Mouse (Mus musculus) heart, adult 11 months (tissue): Measurements from ENCODE around the gene Zswim7.
"Not testable (repeated sequence)": the region's sequence is repeated elsewhere in the genome, so short reads cannot be mapped to it uniquely, and the experiment has no call there.

Experiments used
- DNase-seq: peaks from one replicate; pipeline ENCODE4 v3.0.0; 2022

The Zswim7 gene

DNA sequence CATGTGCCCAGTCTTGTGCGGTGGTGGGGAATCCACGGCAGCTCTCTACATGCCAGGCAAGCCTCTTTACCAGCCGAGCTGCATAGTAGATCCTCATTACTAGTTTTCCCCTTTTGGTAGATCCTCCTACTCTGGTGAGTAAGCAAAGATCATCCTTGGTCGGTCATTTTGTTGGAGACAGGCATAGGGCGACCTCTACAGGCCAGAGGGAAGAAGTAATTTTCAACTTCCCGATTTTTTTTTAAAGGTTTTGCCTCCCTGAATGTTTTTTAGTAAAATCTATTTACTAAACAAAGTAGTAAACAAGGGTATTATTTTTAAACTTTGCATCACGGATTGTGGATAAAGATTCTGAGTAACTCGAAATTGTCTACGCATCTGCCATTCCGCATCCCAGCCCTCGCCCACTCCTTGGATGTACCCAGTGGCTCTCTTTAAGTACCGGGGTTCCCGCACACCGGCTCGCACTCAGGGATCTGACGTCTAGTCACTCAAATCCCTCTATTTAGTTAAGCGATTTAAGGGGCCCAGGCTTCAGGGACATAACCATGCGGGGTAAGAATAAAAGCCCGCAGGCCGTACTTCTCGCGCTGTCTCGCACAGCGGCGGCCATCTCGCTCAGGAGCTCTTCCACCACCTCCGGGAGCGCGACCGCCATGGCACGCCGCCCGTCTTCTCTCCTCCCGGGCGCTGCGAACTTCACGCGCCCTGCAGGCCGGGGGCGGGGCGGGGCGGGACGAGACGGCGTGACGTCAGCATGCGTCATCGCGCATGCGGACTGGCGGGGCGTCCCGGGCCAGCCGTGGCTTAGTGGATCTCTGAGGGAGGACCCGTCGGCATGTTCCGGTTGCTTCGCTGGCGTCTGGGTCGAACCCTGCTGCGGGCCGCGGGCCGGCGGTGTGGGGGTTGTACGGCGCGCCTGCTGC, at the start of gene Zswim7, which contains the start of gene Ttc19:
Gene Zswim7 (minus strand): TSS at position 701 of the 926 bp plus-strand sequence.
Gene Ttc19 (plus strand): TSS at position 799 of the 926 bp plus-strand sequence.
- peak; percentile 99 for DNase-seq

DNA sequence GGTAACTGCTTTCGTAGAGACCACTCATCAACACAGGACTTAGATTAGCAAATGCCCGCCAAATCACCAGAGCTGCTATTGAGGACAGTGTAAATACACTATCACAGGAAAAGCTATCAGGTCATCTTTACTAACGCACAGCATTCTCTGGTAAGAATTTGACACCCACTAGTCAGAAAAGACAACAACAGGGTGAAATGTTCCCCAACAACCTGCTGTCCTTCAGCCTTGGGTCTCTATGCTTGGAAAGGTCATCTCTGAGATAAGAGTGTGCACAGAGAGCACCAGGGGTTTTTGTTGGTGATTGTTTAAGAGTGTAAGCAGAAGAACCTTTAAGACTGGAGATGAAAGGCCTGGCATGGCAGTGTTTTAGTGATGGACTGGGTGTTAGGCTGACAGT, 42.5 kb upstream of the Zswim7 start:
- peak; percentile 60 for DNase-seq

DNA sequence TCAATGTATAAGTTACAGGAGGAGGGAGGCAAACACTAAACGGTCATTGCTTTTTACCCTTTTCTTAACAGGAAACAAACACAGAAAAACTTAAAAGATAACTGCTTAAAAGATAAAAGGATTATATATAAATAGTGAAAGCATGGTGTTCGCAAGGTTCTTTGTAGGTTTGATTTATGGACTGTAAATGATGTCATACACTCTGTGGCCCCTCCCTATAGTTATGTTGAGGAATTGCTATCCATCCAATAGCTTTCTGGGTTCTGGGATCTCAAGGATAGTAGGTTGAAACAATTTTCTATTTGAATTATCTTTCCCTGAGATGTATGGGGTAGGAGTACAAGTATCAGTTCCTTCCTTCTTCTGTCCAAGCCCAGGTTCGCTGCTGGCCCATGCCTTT, 38.9 kb upstream of the Zswim7 start:
- no peak for DNase-seq

DNA sequence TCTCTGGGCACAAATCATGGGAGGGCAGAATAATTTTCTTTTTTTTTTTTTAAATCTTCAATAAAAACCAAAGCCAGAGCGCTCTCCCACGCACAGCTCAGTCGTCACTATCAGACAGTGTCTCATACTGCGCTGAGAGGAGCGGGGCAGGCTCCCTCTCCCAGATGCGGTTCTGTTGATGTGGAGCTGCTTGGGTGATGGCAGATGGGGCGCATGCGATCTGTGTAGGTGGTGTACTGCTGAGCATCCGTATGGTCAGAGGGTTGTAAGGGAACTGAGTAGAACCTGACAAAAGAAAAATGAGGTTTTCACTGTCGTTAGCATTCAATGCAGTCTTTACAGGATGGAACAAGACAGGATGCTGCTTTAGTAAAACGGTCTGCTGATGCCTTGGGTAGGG, 36.6 kb upstream of the Zswim7 start:
- DNase-seq = no peak

DNA sequence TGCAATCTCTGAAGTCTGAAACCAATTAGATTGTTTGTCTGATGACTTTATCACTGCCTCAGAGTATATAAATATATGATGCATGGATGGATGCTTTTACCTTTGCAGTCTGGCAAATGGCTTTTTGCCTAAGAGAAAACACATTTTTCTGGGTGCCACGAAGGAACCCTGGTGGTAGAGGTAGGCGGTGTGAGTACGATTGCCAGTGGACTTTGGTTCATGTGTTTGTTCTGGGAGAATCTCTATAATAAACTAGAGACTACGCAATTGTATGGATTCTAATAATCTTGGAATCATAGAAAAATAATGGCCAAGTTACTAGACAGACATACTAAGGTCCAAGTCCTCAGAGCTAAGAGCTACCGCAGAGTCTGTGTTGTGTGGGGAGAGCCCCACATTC, 33.8 kb upstream of the Zswim7 start:
- DNase-seq = peak; percentile 21

DNA sequence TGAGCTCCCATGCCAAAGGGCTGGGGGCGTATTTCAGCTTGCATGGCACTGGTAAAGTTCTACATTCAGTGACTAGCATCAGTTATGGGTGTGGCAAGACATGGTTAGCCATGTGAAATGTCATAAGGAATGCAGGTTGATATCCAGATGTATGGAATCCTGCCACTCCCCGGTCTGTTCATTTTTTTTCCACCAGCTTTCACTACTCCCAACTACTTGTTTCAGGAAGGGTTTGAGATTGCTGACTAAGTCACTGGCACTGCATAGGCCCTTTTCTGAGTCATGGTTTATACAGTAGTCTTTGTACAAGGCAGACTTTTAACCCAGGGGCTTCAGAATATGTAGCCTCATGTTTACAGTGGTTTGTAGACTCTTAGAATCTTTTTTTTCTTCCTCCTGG, 28.1 kb upstream of the Zswim7 start:
- DNase-seq = no peak

DNA sequence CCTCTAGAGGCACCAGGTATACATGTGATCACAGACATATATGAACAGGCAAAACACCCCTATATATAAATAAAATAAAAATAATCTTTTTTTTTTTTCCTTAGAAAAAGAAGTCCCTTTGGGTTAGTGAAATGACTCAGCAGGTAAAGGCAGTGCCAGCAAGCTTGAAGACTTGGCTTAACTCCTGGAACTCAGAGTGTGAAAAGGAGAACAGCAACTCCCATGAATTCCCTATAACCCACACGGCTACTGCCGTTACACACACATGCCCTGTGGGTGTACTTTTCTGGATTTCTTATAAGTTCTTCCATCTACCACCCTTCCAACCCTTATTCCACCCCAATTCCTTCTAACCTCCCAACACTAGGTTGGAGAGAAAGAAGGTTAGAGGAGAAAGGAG, 24.7 kb upstream of the Zswim7 start:
- no peak for DNase-seq

DNA sequence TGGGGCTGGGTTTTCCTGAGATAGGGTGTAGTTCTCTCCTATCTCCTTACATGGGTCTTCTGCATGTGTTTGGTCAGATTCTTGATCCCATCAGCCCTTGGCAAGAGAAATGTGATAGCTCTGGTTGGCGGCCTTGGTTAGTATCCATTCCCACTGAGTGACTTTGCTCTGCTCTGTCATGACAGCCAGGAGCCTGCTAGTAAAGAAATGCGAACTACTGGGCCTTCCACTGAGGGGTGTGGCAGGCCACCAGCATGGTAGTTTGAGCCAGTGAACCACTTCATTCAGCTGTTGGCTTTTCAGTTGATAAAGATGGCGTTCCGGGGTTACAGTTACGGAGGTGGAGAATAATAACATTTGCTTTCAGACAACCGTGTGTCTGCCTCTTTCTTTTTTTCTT, 17.7 kb upstream of the Zswim7 start:
- DNase-seq = peak; percentile 71

DNA sequence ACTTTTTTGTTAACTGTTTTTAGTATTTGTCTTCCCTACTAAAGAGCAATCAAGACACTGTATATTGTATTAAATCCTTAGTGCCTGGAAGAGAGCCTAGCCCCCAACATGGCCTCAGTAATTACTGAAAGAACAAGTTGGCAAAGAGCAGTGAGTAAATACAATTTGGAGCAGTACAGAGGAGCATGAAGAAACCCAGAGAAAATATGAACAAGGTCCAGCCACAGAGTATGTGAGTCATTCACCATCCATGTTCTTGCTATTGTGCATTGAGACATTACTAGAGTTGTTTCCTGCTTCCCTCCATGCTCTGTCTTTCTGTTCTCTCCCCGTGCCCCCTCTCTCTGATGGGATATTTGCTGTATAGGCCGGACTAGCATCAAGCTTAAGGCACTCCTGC, 12.9 kb upstream of the Zswim7 start:
- DNase-seq = no peak

DNA sequence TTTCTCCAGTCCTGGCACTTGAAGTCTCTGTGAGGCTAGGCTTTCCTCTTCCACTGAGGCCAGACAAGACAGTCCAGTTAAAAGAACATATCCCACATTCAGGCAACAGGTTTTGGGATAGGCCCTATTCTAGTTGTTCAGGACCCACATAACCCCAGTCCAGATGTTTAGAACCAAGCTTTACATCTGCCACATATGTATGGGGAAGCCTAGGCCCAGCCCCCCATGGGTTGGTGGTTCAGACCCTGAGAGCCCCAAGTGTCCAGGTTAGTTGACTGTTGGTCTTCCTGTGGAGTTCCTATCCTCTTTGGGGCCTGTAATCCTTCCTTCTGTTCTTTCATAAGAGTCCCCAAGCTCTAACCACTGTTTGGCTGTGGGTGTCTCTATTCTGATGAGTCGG, 6.5 kb upstream of the Zswim7 start:
- DNase-seq = peak; percentile 56

DNA sequence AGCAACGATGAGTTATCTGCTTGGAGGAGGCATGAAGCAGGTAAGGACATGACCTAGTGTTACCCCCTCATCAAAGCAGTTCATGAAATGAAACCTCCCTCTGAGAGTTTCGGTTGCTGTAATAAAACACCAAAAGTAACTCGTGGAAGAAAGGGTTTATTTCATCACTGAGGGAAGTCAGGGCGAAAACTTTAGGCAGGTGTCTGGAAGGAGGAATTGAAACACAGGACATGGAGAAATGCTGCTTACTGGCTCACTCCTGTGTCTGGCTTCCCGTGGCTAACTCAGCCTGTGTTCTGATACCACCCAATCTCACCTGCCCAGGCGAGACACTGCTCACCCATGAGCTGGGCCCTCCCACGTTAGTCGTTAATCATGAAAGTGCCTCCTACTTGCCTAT, 3.8 kb upstream of the Zswim7 start:
- no peak for DNase-seq

DNA sequence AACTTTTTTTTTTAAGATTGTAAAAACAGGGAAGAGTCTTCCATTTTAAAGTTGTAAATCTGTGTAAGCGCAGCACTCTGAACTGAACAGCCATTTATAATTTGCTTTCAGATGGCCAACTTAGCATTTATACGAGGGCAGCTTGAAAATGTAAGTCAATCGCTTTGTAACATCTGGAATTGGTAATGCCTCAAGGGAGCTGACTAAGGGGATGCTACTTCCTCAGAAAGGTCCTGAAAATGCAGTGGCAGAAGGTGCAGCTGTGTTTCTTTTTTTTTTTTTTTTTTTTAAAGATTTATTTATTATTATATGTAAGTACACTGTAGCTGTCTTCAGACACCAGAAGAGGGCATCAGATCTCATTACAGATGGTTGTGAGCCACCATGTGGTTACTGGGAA, 2.8 kb upstream of the Zswim7 start:
- DNase-seq = not testable (repeated sequence)

DNA sequence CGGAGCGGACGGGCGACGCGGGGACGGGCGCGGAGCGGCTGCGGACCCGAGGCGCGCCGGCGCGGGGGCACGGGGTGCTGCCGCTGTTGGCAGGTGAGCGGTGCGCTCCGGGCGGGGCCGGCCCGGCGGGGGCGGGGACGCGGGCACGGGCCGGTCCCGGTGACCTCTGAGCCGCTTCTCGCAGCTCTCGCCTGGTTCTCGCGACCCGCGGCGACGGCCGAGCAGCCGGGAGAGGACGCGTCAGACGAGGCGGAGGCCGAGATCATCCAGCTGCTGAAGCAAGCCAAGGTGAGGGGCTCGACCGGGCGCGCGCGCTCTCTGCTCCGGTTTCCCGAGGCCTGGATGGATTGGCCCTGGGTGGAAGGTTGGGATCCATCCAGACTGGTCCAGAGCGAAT, 424 bp upstream of the Zswim7 start:
- DNase-seq = no peak

DNA sequence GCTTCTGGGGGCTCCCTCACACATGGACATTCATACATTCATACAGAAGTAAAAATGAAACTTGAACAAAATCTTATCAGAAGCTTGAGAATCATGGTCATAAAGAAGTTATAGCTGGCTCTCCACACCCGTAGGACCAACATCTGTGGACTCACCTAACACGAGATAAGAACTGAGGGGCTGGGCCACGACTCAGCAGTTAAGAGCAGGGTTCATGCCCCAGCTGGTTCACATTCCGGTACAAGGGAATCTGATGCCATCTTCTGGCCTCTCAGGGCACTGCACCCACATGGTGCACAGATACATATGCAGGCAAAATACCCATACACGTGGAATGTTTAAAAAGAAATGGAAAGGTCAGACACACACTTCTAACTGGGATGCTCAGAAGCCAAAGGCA, 3.1 kb downstream of the Zswim7 start:
- no peak for DNase-seq

DNA sequence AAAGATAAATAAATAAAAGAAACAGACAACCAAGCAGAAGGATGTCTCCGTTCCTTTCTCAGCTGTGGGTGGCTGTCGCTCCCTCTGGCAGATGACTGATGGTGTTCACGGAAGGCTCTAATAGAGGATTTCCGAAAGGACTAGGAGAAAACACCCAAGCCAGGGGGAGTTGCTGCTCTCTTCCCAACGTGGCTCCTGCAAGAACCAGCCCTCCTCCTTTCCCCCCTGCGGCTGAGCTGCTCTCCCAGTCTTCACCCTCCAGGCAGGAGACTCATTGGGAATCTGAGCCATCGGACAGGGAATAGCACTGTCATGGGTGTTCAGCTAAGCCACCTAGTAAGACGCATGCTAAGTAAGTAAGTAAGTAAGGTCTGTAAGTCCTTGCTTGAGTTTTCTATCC, 4.1 kb downstream of the Zswim7 start:
- no peak for DNase-seq

DNA sequence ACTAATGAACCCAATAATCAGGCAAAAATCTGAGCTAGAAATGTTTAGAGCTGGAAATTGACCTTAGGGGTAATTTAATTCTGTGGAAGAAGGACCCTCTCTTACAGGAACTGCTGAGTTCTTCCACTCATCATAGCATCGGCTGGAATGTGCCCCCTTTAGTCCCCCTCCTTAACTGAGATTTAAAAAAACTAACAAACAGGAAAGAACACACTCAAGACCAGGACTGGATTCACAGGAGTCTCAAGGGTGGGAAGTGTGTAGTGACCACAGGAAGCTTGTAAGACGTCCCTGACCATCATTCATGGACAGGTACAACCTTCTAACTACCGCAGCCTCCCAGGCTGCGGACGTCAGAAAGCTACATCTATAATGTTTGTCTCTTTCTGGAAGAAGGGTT, 10.3 kb downstream of the Zswim7 start:
- no peak for DNase-seq

DNA sequence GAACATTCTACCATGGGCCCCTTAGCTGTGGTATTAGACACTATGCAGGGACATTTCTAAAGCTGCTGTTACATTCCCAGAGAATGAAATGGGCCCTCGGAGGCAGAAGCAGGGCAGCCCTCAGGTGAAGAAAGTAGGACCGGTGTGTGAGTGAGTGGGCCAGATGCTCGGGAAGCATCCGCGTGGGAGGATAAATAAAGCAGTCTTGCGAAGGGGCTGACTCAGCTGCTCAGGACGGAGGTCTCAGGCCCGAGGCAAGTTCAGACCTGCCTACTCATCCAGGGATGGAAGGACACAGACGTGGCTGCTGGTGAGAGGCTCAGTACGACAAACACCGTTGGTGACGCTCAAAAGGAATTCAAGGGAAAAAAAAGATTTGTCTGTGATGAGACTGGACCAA, 12.1 kb downstream of the Zswim7 start:
- DNase-seq = no peak

DNA sequence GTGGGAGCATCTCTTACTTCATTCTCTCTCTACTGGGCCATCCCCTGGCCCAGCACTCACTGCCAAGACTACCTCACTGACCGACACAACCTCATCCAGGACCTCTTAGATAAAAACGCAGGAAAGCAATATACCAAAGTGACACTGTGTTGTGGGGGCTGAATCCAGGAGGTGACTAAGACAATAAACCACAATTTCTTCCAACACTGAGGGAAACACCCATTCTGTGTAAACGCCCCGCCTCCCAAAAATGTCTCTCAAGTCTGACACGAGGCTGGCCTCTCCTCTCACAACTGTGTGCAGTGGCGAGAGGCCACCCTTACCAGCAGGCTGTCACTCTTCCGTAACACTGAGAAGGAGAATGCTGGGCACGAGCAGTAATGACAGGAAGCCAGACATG, 12.8 kb downstream of the Zswim7 start:
- DNase-seq = no peak

DNA sequence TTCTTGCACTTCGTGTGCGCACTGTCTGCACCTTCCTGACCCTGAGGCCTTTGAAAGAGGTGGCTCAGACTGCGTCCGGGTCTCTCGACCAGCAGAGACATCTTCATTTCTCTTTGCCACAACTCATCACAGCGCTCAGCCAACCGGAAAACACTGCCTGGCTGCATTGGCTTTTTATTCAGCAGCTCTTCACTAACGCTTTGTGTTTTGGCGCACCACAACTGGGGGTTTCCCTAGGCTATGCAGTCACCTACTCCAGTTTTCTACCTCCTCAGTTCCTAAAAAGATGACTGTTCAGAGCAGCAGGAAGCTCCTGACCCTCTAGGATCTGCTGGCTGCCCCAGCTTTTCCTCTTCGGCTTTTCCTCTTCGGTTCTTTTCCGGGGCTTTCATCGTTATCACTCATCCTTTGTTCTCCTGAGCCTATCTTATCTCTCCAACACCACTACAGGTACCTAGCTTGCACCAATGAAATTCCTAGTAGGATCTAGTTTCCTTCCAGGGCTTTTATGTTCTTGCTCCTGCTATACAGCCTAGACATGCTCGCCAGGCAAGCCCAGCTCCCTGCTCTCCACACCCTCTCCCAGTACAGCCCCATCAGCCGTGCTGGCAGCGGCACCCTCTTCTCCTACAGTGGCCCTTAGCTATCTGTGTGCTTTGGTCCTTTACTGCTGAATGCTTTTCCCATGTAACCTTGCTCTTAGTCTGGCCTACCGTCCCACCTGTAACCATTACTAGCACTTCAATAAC, 14.5 kb downstream of the Zswim7 start:
- DNase-seq = no peak

DNA sequence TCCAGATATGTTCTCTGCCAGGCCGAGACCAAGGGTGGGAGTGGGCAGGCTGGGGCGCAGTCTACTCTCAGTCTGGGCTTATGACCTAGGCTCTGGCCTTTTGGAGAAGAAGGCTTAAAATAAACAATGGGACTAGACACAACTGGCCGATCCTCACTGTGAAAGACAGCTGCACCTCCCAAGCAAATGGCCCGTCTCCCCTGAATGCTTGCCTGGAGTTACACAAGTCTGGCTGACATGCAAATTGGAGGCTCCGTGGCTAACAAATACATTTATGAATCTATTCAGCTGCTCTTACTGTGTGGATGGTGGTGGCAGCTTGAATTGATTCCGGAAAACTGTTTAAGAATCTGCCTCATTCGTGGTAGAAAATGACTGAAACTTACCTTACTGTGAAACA, 15.5 kb downstream of the Zswim7 start:
- DNase-seq = no peak

DNA sequence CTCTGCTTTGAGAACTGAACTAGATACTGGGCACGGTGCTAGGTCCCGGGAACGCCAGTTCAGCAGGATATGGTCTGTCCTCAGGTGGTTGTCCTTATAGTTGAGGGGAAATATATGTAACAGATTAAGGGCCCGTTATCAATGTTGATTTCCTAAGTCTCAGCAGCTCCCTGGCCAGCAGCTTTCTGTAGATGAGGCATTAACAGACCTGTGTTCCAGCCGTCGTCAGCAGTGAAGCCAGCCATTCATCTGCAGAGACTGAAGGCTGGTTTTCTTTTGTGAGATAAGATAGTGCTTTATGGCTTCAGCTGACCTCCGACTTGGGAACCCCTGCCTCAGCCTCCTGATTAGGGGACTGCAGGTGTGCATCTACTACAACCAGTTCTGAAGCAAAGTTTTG, 17.2 kb downstream of the Zswim7 start:
- DNase-seq = no peak

DNA sequence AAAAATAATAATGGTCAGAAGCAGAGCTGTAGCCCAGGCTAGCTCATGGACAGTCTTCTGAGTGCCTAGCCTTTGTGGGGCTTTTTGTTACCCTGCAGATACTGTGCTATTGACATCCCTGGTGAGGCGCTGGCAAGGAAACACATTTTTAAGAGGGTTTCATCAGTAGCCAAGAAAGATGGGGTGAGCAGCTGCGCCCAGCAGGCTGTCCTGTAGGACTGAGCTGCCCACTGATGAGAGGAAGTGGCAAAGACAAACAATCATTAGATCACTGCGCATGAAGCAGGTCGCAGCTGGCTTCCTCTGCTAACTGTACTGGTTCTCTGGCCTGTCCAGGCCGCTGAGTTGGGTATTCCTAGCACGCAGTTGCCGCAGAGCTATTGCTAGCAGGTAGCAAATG, 17.6 kb downstream of the Zswim7 start:
- DNase-seq = no peak

DNA sequence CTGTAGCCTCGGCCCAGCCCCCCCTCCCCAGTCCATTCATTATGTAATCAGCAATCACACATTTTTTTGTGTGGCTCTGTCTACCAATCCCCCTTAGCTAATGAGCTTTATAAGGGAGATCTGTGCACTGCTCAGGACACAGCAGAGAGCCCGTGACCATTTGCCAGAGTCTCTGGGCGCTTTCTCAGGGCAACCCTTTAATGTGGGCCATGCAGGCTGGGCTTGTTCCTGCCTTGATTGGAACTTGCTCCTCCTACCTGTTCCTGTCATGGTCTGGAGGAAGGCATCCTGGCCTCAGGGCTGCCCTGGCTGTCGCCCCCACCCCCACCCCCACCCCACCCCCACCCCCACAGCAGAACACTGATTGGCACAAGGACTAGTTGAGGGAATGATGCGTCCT, 22.0 kb downstream of the Zswim7 start:
- DNase-seq = no peak

DNA sequence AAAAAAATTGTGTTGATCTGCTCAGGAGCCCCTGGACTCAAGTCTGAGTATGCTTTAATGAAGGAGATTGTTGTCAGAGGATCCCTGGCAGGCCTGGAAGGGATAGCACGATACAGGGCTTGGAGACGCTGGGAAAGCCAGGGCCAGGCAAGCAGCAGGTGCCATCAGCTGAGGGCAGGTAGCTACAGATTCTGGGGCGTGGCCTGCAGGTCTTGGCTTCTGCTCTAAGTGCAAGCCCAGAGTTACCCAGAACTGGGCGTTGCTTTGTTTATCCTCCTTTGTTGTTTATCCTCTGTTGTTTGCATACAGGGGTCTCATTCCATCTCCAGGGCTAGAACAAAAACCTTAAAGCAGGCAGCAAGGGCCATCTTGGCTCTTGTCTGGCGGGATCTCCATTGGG, 27.8 kb downstream of the Zswim7 start:
- DNase-seq = no peak
